Mouse (Mus musculus) spleen, postnatal 0 days (tissue): ENCODE measurements around the gene Cyth1. TPM values are rescaled to one million over a fixed set of nuclear protein-coding genes. Genes with fewer than 3 reads are reported as not detected.

Experiments
- polyA plus RNA-seq: library from polyadenylated mRNA; unstranded; fragments of >200 nt; fragmentation: Nextera tagmentation; extraction: Ambion mirVana; gene quantifications from 2 replicates; pipeline ENCODE4 v1.2.1, GENCODE M21; 2015

Gene Cyth1
- 5.8 and 7.7 TPM in 2 replicates for polyA plus RNA-seq

GRCm38 (mm10) chr11:118248150-118249011 is at the start of gene Cyth1:
Cyth1 (minus strand) TSS chr11:118248592.

GRCm38 (mm10) chr11:118289999-118290889 is 41.9 kb upstream of the Cyth1 start, which contains the start of gene Usp36:
Usp36 (minus strand) TSS chr11:118290244.

GRCm38 (mm10) chr11:118130534-118130933 is 117.9 kb downstream of the Cyth1 start, which contains the start of gene Dnah17:
Dnah17 (minus strand) TSS chr11:118130634.

Other genes with a start within 250 kb of the Cyth1 start
- 0.08 and 0.11 TPM in 2 replicates for gene Dnah17, start 118.0 kb downstream of the Cyth1 start, polyA plus RNA-seq
- 7.2 and 8.8 TPM in 2 replicates for gene Usp36, start 41.7 kb upstream of the Cyth1 start, polyA plus RNA-seq
- 0.17 and 0.34 TPM in 2 replicates for gene Cep295nl, start 93.9 kb upstream of the Cyth1 start, polyA plus RNA-seq
- gene Timp2, start 107.1 kb upstream of the Cyth1 start, polyA plus RNA-seq = 47.2 and 63.3 TPM in 2 replicates
- 35.2 and 45.1 TPM in 2 replicates for gene Lgals3bp, start 153.5 kb upstream of the Cyth1 start, polyA plus RNA-seq
- gene Cant1, start 170.5 kb upstream of the Cyth1 start, polyA plus RNA-seq = 10.8 and 11.9 TPM in 2 replicates
- gene C1qtnf1, start 179.6 kb upstream of the Cyth1 start, polyA plus RNA-seq = 6.1 and 7.5 TPM in 2 replicates
- gene Engase, start 228.2 kb upstream of the Cyth1 start, polyA plus RNA-seq = 9.6 and 9.7 TPM in 2 replicates